Mouse (Mus musculus): ENCODE results near the gene Nptn. TPM values are rescaled to one million over a fixed set of nuclear protein-coding genes. Genes with fewer than 3 reads are reported as not detected.

The Nptn gene
- polyA plus RNA-seq, 1 experiment from 2014 or later = 128 TPM

DNA sequence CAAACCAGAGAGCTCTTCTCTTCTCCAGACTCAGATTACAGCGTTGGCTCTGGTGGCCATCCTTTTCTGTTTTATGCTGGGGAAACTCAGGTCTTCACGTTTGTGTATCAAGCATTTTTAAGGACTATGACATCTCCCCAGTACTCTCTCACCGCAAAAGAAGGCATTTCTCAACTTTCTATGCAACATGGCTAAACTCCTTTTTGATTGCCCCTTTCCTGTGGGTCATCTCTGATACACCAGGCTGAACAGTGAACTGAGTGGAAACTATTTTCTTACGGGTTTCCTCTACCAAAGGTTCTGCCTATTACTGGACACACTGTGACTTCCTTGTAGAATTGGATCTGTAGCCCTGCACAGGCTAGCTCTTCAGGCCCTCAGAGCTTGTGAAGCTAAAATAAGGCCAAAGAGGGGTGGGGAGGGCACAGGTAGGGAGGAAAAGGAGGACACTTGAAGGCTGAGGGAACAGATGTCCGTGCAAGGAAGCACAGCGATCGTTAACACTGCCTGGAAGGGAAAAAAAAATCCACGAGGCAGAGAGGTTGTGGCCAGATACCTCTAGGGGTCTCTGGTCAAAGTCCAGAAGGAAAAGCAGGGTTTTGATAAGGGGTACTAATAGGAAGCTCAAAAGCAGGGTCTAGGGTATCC lies 633 bp upstream of the Nptn start:
- Histone ChIP-seq H3K4me3 (ENCODE audit: low read length) (peak overlapping the region; percentile 97), H3K27ac (ENCODE audit: low read depth, low read length) (peak overlapping the region; percentile 76), H3K9me3 (ENCODE audit: control insufficient read depth, low read length) (no peaks in the 10 kb centered on the region), H3K27me3 (ENCODE audit: control insufficient read depth, insufficient read depth, low read length) (no peaks in the 10 kb centered on the region), H3K4me2 (replicated peaks; ENCODE audit: low read depth, low read length) (peak overlapping the region; percentile 43), H3K4me1 (ENCODE audit: control insufficient read depth, insufficient read depth, low read length) (peaks cover 9% of the 10 kb centered on the region), H3K36me3 (ENCODE audit: control insufficient read depth, insufficient read depth, low read length) (no peaks in the 10 kb centered on the region), H3K9ac (ENCODE audit: low read depth, low read length) (peak overlapping the region; percentile 48)
- 28% methylated on average over 8 of the region's 8 CpGs for WGBS
- ATAC-seq (ENCODE audit: low FRiP score, low TSS enrichment) = no peak; the same call in 1 of the 2 replicates

GRCm38 (mm10) chr9:58582581-58583266 lies 684 bp downstream of the Nptn start:
- Histone ChIP-seq H3K27me3 (ENCODE audit: control insufficient read depth, insufficient read depth, low read length) (no peaks in the 10 kb centered on the region), H3K27ac (ENCODE audit: low read depth, low read length) (peak overlapping the region; percentile 97), H3K9ac (ENCODE audit: low read depth, low read length) (peak overlapping the region; percentile 95), H3K9me3 (ENCODE audit: control insufficient read depth, low read length) (no peaks in the 10 kb centered on the region), H3K4me2 (replicated peaks; ENCODE audit: low read depth, low read length) (peak overlapping the region; percentile 81), H3K36me3 (ENCODE audit: control insufficient read depth, insufficient read depth, low read length) (no peaks in the 10 kb centered on the region), H3K4me3 (ENCODE audit: low read length) (peak overlapping the region; percentile 97), H3K4me1 (ENCODE audit: control insufficient read depth, insufficient read depth, low read length) (peaks cover 9% of the 10 kb centered on the region)
- WGBS = 0% methylated on average over 42 of the region's 42 CpGs
- no peak; the same call in none of the 2 replicates for ATAC-seq (ENCODE audit: low FRiP score, low TSS enrichment)

- Histone ChIP-seq H3K4me3 (ENCODE audit: low read length) (peak overlapping the region; percentile 97), H3K9ac (ENCODE audit: low read depth, low read length) (peak overlapping the region; percentile 95), H3K4me2 (replicated peaks; ENCODE audit: low read depth, low read length) (peak overlapping the region; percentile 81), H3K4me1 (ENCODE audit: control insufficient read depth, insufficient read depth, low read length) (peaks cover 9% of the 10 kb centered on the region), H3K9me3 (ENCODE audit: control insufficient read depth, low read length) (no peaks in the 10 kb centered on the region), H3K36me3 (ENCODE audit: control insufficient read depth, insufficient read depth, low read length) (no peaks in the 10 kb centered on the region), H3K27me3 (ENCODE audit: control insufficient read depth, insufficient read depth, low read length) (no peaks in the 10 kb centered on the region), H3K27ac (ENCODE audit: low read depth, low read length) (peak overlapping the region; percentile 97; the same call in 1 of the 2 replicates)
- ATAC-seq (ENCODE audit: low FRiP score, low TSS enrichment) = no peak
- WGBS = 2% methylated on average over 8 of the region's 8 CpGs
Observed at GRCm38 (mm10) chr9:58583267-58583641, 1.2 kb downstream of the Nptn start.

- Histone ChIP-seq H3K4me1 (ENCODE audit: control insufficient read depth, insufficient read depth, low read length) (peaks cover 9% of the 10 kb centered on the region), H3K4me3 (ENCODE audit: low read length) (no peak overlapping the region), H3K27me3 (ENCODE audit: control insufficient read depth, insufficient read depth, low read length) (no peaks in the 10 kb centered on the region), H3K27ac (ENCODE audit: low read depth, low read length) (no peak overlapping the region), H3K9ac (ENCODE audit: low read depth, low read length) (no peak overlapping the region), H3K36me3 (ENCODE audit: control insufficient read depth, insufficient read depth, low read length) (no peaks in the 10 kb centered on the region), H3K4me2 (replicated peaks; ENCODE audit: low read depth, low read length) (no peak overlapping the region), H3K9me3 (ENCODE audit: control insufficient read depth, low read length) (no peaks in the 10 kb centered on the region)
- no peak for ATAC-seq (ENCODE audit: low FRiP score, low TSS enrichment)
- 86% methylated on average over 1 of the region's 1 CpGs for WGBS
Observed at GRCm38 (mm10) chr9:58584323-58584722, 2.3 kb downstream of the Nptn start.

DNA sequence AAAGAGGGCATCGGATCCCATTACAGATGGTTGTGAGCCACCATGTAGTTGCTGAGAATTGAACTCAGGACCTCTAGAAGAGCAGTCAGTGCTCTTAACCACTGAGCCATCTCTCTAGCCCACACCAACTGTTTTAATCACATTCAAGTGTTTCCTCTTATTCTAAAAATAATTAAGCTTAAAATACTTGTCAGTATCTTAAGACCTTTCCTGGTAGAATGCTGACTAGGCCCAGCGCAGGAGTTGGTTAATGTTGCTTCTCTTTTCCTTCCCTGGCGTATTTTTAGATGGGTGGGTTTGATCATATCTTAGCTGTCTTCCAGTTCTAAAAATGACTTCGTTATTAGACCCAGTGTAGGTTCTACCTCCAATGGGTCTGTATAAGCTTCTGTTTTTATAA lies 6.6 kb downstream of the Nptn start:
- Histone ChIP-seq H3K27me3 (ENCODE audit: control insufficient read depth, insufficient read depth, low read length) (no peaks in the 10 kb centered on the region), H3K9me3 (ENCODE audit: control insufficient read depth, low read length) (no peaks in the 10 kb centered on the region), H3K36me3 (ENCODE audit: control insufficient read depth, insufficient read depth, low read length) (no peaks in the 10 kb centered on the region), H3K4me1 (ENCODE audit: control insufficient read depth, insufficient read depth, low read length) (no peaks in the 10 kb centered on the region), H3K9ac (ENCODE audit: low read depth, low read length) (no peak overlapping the region), H3K27ac (ENCODE audit: low read depth, low read length) (no peak overlapping the region), H3K4me2 (replicated peaks; ENCODE audit: low read depth, low read length) (no peak overlapping the region), H3K4me3 (ENCODE audit: low read length) (no peak overlapping the region)
- ATAC-seq (ENCODE audit: low FRiP score, low TSS enrichment) = no peak
- WGBS = 88% methylated on average over 4 of the region's 4 CpGs

GRCm38 (mm10) chr9:58595313-58595712 lies 13.3 kb downstream of the Nptn start:
- no peak overlapping the region for H3K4me3 ChIP-seq (ENCODE audit: low read length)
- no peak for ATAC-seq (ENCODE audit: low FRiP score, low TSS enrichment)
- H3K27me3 ChIP-seq (ENCODE audit: control insufficient read depth, insufficient read depth, low read length) = no peaks in the 10 kb centered on the region
- no peak overlapping the region for H3K27ac ChIP-seq (ENCODE audit: low read depth, low read length)
- no peaks in the 10 kb centered on the region for H3K36me3 ChIP-seq (ENCODE audit: control insufficient read depth, insufficient read depth, low read length)
- WGBS = 87% methylated on average over 1 of the region's 1 CpGs
- H3K4me2 ChIP-seq (replicated peaks; ENCODE audit: low read depth, low read length) = no peak overlapping the region
- no peaks in the 10 kb centered on the region for H3K4me1 ChIP-seq (ENCODE audit: control insufficient read depth, insufficient read depth, low read length)
- H3K9me3 ChIP-seq (ENCODE audit: control insufficient read depth, low read length) = no peaks in the 10 kb centered on the region
- H3K9ac ChIP-seq (ENCODE audit: low read depth, low read length) = no peak overlapping the region

- no peaks in the 10 kb centered on the region for H3K36me3 ChIP-seq (ENCODE audit: control insufficient read depth, insufficient read depth, low read length)
- no peaks in the 10 kb centered on the region for H3K9me3 ChIP-seq (ENCODE audit: control insufficient read depth, low read length)
- no peak for ATAC-seq (ENCODE audit: low FRiP score, low TSS enrichment)
- no peak overlapping the region for H3K9ac ChIP-seq (ENCODE audit: low read depth, low read length)
- H3K4me1 ChIP-seq (ENCODE audit: control insufficient read depth, insufficient read depth, low read length) = no peaks in the 10 kb centered on the region
- H3K27me3 ChIP-seq (ENCODE audit: control insufficient read depth, insufficient read depth, low read length) = no peaks in the 10 kb centered on the region
- WGBS = 90% methylated on average over 1 of the region's 1 CpGs
- H3K4me3 ChIP-seq (ENCODE audit: low read length) = no peak overlapping the region
- H3K4me2 ChIP-seq (replicated peaks; ENCODE audit: low read depth, low read length) = no peak overlapping the region
- H3K27ac ChIP-seq (ENCODE audit: low read depth, low read length) = no peak overlapping the region
Observed at GRCm38 (mm10) chr9:58613790-58614189, 31.8 kb downstream of the Nptn start.

GRCm38 (mm10) chr9:58615064-58615938 lies 33.3 kb downstream of the Nptn start:
- no peak overlapping the region for H3K27ac ChIP-seq (ENCODE audit: low read depth, low read length)
- no peak overlapping the region for H3K4me3 ChIP-seq (ENCODE audit: low read length)
- no peaks in the 10 kb centered on the region for H3K27me3 ChIP-seq (ENCODE audit: control insufficient read depth, insufficient read depth, low read length)
- no peak overlapping the region for H3K9ac ChIP-seq (ENCODE audit: low read depth, low read length)
- no peak overlapping the region for H3K4me2 ChIP-seq (replicated peaks; ENCODE audit: low read depth, low read length)
- H3K4me1 ChIP-seq (ENCODE audit: control insufficient read depth, insufficient read depth, low read length) = no peaks in the 10 kb centered on the region
- H3K36me3 ChIP-seq (ENCODE audit: control insufficient read depth, insufficient read depth, low read length) = no peaks in the 10 kb centered on the region
- 72% methylated on average over 3 of the region's 3 CpGs for WGBS
- H3K9me3 ChIP-seq (ENCODE audit: control insufficient read depth, low read length) = no peaks in the 10 kb centered on the region
- no peak for ATAC-seq (ENCODE audit: low FRiP score, low TSS enrichment)

All from kidney, embryonic 14.5 days (tissue).